Mouse (Mus musculus) forebrain, embryonic 13.5 days (tissue): ENCODE measurements around the gene 4930562C15Rik. TPM values are rescaled to one million over a fixed set of nuclear protein-coding genes. Genes with fewer than 3 reads are reported as not detected.
A peak's percentile ranks its signal among the peaks of the same experiment; 100 is the strongest.

Experiments used
- ATAC-seq: fragments of 200-750 bp; cut with Nextera tagmentation; 2 replicates; pipeline ENCODE4 v1.8.0; 2017
- H3K27ac ChIP-seq: fragments of 300-500 bp; sonication (generic); 2 replicates; pipeline ENCODE4 v1.5.1; 2015; ENCODE audit warnings: inconsistent platforms, mild to moderate bottlenecking, moderate library complexity
- H3K27me3 ChIP-seq: fragments of 300-500 bp; sonication (generic); 2 replicates; pipeline ENCODE4 v1.6.1; 2015; ENCODE audit warnings: mild to moderate bottlenecking, inconsistent platforms
- H3K36me3 ChIP-seq: fragments of 300-500 bp; sonication (generic); 2 replicates; pipeline ENCODE4 v1.6.1; 2015; ENCODE audit warnings: mild to moderate bottlenecking, inconsistent platforms; ENCODE audit not compliant: poor library complexity, severe bottlenecking
- H3K4me1 ChIP-seq: fragments of 300-500 bp; sonication (generic); 2 replicates; pipeline ENCODE4 v1.6.1; 2015; ENCODE audit warnings: inconsistent platforms
- H3K4me2 ChIP-seq: fragments of 300-500 bp; sonication (generic); 2 replicates; pipeline ENCODE4 v1.6.1; 2015; ENCODE audit warnings: inconsistent platforms, mild to moderate bottlenecking, moderate library complexity
- H3K4me3 ChIP-seq: fragments of 300-500 bp; sonication (generic); 2 replicates; pipeline ENCODE4 v1.5.1; 2015; ENCODE audit warnings: mild to moderate bottlenecking, inconsistent platforms
- H3K9ac ChIP-seq: fragments of 300-500 bp; sonication (generic); 2 replicates; pipeline ENCODE4 v1.6.1; 2015; ENCODE audit warnings: mild to moderate bottlenecking, inconsistent platforms
- H3K9me3 ChIP-seq: fragments of 300-500 bp; sonication (generic); replicated peaks from 2 replicates; pipeline ENCODE4 v1.6.1; 2016; ENCODE audit warnings: inconsistent platforms
- WGBS: fragments of 180-500 bp; shearing (Covaris S2); methylation state at CpG from one replicate; pipeline ENCODE4 v1.1.7; 2015; 5-methylcytosine and 5-hydroxymethylcytosine counted together
- polyA plus RNA-seq: library from polyadenylated mRNA; unstranded; fragments of >200 nt; fragmentation: Nextera tagmentation; extraction: Ambion mirVana; gene quantifications from 2 replicates; pipeline ENCODE4 v1.2.1, GENCODE M21; 2015

Gene 4930562C15Rik
- polyA plus RNA-seq, 1 experiment from 2014 or later, result 0.37 TPM

- 77% methylated on average over 2 of the region's 2 CpGs for WGBS
- Histone ChIP-seq H3K27me3 (no peaks in the 10 kb centered on the region), H3K4me1 (no peaks in the 10 kb centered on the region), H3K4me2 (no peak overlapping the region), H3K9me3 (no peaks in the 10 kb centered on the region), H3K36me3 (no peaks in the 10 kb centered on the region), H3K9ac (no peak overlapping the region), H3K4me3 (no peak overlapping the region), H3K27ac (no peak overlapping the region)
- no peak for ATAC-seq
These were observed 1.4 kb upstream of the 4930562C15Rik start for GRCm38 (mm10) chr16:4833858-4834257.

- no peaks in the 10 kb centered on the region for H3K27me3 ChIP-seq
- H3K36me3 ChIP-seq, result no peaks in the 10 kb centered on the region
- no peak for ATAC-seq
- H3K4me2 ChIP-seq, result no peak overlapping the region
- no peak overlapping the region for H3K9ac ChIP-seq
- H3K27ac ChIP-seq, result no peak overlapping the region
- 85% methylated on average over 3 of the region's 3 CpGs for WGBS
- H3K4me3 ChIP-seq, result no peak overlapping the region
- no peaks in the 10 kb centered on the region for H3K4me1 ChIP-seq
- H3K9me3 ChIP-seq, result no peaks in the 10 kb centered on the region
These were observed 2.4 kb downstream of the 4930562C15Rik start for GRCm38 (mm10) chr16:4837631-4838030.

GRCm38 (mm10) chr16:4839552-4839951 is 4.3 kb downstream of the 4930562C15Rik start:
- H3K4me1 ChIP-seq, result no peaks in the 10 kb centered on the region
- no peak overlapping the region for H3K9ac ChIP-seq
- no peak overlapping the region for H3K4me2 ChIP-seq
- H3K27ac ChIP-seq, result no peak overlapping the region
- no peaks in the 10 kb centered on the region for H3K36me3 ChIP-seq
- WGBS, result 84% methylated on average over 3 of the region's 3 CpGs
- H3K4me3 ChIP-seq, result no peak overlapping the region
- ATAC-seq, result no peak
- no peaks in the 10 kb centered on the region for H3K9me3 ChIP-seq
- H3K27me3 ChIP-seq, result no peaks in the 10 kb centered on the region

GRCm38 (mm10) chr16:4840231-4840630 is 5.0 kb downstream of the 4930562C15Rik start:
- no peaks in the 10 kb centered on the region for H3K9me3 ChIP-seq
- H3K27me3 ChIP-seq, result no peaks in the 10 kb centered on the region
- H3K4me3 ChIP-seq, result no peak overlapping the region
- H3K36me3 ChIP-seq, result no peaks in the 10 kb centered on the region
- H3K27ac ChIP-seq, result no peak overlapping the region
- ATAC-seq, result no peak
- H3K9ac ChIP-seq, result no peak overlapping the region
- no peak overlapping the region for H3K4me2 ChIP-seq
- 89% methylated on average over 8 of the region's 8 CpGs for WGBS
- no peaks in the 10 kb centered on the region for H3K4me1 ChIP-seq

GRCm38 (mm10) chr16:4847041-4847440 is 11.8 kb downstream of the 4930562C15Rik start:
- no peaks in the 10 kb centered on the region for H3K4me1 ChIP-seq
- no peaks in the 10 kb centered on the region for H3K27me3 ChIP-seq
- no peaks in the 10 kb centered on the region for H3K36me3 ChIP-seq
- no peak overlapping the region for H3K4me3 ChIP-seq
- no peak overlapping the region for H3K27ac ChIP-seq
- H3K4me2 ChIP-seq, result no peak overlapping the region
- H3K9ac ChIP-seq, result no peak overlapping the region
- 83% methylated on average over 3 of the region's 3 CpGs for WGBS
- ATAC-seq, result no peak
- H3K9me3 ChIP-seq, result no peaks in the 10 kb centered on the region

GRCm38 (mm10) chr16:4848090-4848489 is 12.9 kb downstream of the 4930562C15Rik start:
- no peaks in the 10 kb centered on the region for H3K36me3 ChIP-seq
- no peak overlapping the region for H3K4me3 ChIP-seq
- no peak overlapping the region for H3K9ac ChIP-seq
- 87% methylated on average over 2 of the region's 2 CpGs for WGBS
- no peaks in the 10 kb centered on the region for H3K4me1 ChIP-seq
- H3K27me3 ChIP-seq, result no peaks in the 10 kb centered on the region
- ATAC-seq, result no peak
- no peaks in the 10 kb centered on the region for H3K9me3 ChIP-seq
- H3K4me2 ChIP-seq, result no peak overlapping the region
- no peak overlapping the region for H3K27ac ChIP-seq

GRCm38 (mm10) chr16:4850361-4850760 is 15.1 kb downstream of the 4930562C15Rik start:
- Histone ChIP-seq H3K4me2 (no peak overlapping the region), H3K27me3 (no peaks in the 10 kb centered on the region), H3K27ac (no peak overlapping the region), H3K9me3 (no peaks in the 10 kb centered on the region), H3K36me3 (no peaks in the 10 kb centered on the region), H3K4me3 (no peak overlapping the region), H3K4me1 (no peaks in the 10 kb centered on the region), H3K9ac (no peak overlapping the region)
- 78% methylated on average over 7 of the region's 7 CpGs for WGBS
- no peak for ATAC-seq

GRCm38 (mm10) chr16:4850938-4851628 is 15.9 kb downstream of the 4930562C15Rik start:
- no peak overlapping the region for H3K4me2 ChIP-seq
- 76% methylated on average over 5 of the region's 5 CpGs for WGBS
- no peak for ATAC-seq
- H3K4me3 ChIP-seq, result no peak overlapping the region
- H3K9ac ChIP-seq, result no peak overlapping the region
- H3K4me1 ChIP-seq, result no peaks in the 10 kb centered on the region
- H3K9me3 ChIP-seq, result no peaks in the 10 kb centered on the region
- no peaks in the 10 kb centered on the region for H3K27me3 ChIP-seq
- H3K36me3 ChIP-seq, result no peaks in the 10 kb centered on the region
- H3K27ac ChIP-seq, result no peak overlapping the region

- Histone ChIP-seq H3K9ac (no peak overlapping the region), H3K4me1 (no peaks in the 10 kb centered on the region), H3K27me3 (no peaks in the 10 kb centered on the region), H3K4me3 (no peak overlapping the region), H3K9me3 (no peaks in the 10 kb centered on the region), H3K36me3 (no peaks in the 10 kb centered on the region), H3K27ac (no peak overlapping the region), H3K4me2 (no peak overlapping the region)
- ATAC-seq, result no peak
- 79% methylated on average over 5 of the region's 5 CpGs for WGBS
These were observed 19.9 kb downstream of the 4930562C15Rik start for GRCm38 (mm10) chr16:4855046-4855650.

GRCm38 (mm10) chr16:4861392-4861791 is 26.2 kb downstream of the 4930562C15Rik start:
- Histone ChIP-seq H3K36me3 (no peaks in the 10 kb centered on the region), H3K4me1 (no peaks in the 10 kb centered on the region), H3K27ac (no peak overlapping the region), H3K9ac (no peak overlapping the region), H3K4me2 (no peak overlapping the region), H3K9me3 (no peaks in the 10 kb centered on the region), H3K4me3 (no peak overlapping the region), H3K27me3 (no peaks in the 10 kb centered on the region)
- ATAC-seq, result peak; percentile 48; the same call in 1 of the 2 replicates
- 37% methylated on average over 10 of the region's 10 CpGs for WGBS

GRCm38 (mm10) chr16:4862863-4863483 is 27.8 kb downstream of the 4930562C15Rik start:
- Histone ChIP-seq H3K4me2 (no peak overlapping the region), H3K27me3 (no peaks in the 10 kb centered on the region), H3K27ac (no peak overlapping the region), H3K9ac (no peak overlapping the region), H3K4me1 (no peaks in the 10 kb centered on the region), H3K36me3 (no peaks in the 10 kb centered on the region), H3K4me3 (no peak overlapping the region), H3K9me3 (no peaks in the 10 kb centered on the region)
- 61% methylated on average over 9 of the region's 9 CpGs for WGBS
- ATAC-seq, result peak; percentile 45; the same call in 1 of the 2 replicates

- Histone ChIP-seq H3K9me3 (no peaks in the 10 kb centered on the region), H3K9ac (no peak overlapping the region), H3K36me3 (no peaks in the 10 kb centered on the region), H3K4me1 (no peaks in the 10 kb centered on the region), H3K4me3 (no peak overlapping the region), H3K27me3 (no peaks in the 10 kb centered on the region), H3K27ac (no peak overlapping the region), H3K4me2 (no peak overlapping the region)
- 83% methylated on average over 8 of the region's 8 CpGs for WGBS
- no peak for ATAC-seq
These were observed 28.5 kb downstream of the 4930562C15Rik start for GRCm38 (mm10) chr16:4863742-4864141.
